Mouse (Mus musculus): ENCODE measurements around the gene Poc1a. TPM values are rescaled to one million over a fixed set of nuclear protein-coding genes. Genes with fewer than 3 reads are reported as not detected.

Poc1a gene
- total RNA-seq, 2 experiments from 2014 or later: 3.7 to 5.2 TPM

GRCm38 (mm10) chr9:106338462-106339172 is 57.8 kb downstream of the Poc1a start:
- DNase-seq: no peak

GRCm38 (mm10) chr9:106339173-106339558 is 58.3 kb downstream of the Poc1a start:
- DNase-seq: no peak

GRCm38 (mm10) chr9:106339730-106340129 is 58.9 kb downstream of the Poc1a start:
- DNase-seq: no peak

- DNase-seq: no peak
Observed at GRCm38 (mm10) chr9:106340501-106341312, 59.8 kb downstream of the Poc1a start.

GRCm38 (mm10) chr9:106341313-106341686 is 60.4 kb downstream of the Poc1a start:
- DNase-seq: no peak

GRCm38 (mm10) chr9:106342573-106342972 is 61.7 kb downstream of the Poc1a start:
- DNase-seq: no peak

- peak; percentile 74 for DNase-seq
Observed at GRCm38 (mm10) chr9:106345167-106345566, 64.3 kb downstream of the Poc1a start.

- no peak for DNase-seq
Observed at GRCm38 (mm10) chr9:106345630-106346029, 64.8 kb downstream of the Poc1a start.

GRCm38 (mm10) chr9:106348281-106348680 is 67.4 kb downstream of the Poc1a start:
- DNase-seq: no peak

GRCm38 (mm10) chr9:106349075-106349474 is 68.2 kb downstream of the Poc1a start:
- DNase-seq: no peak

GRCm38 (mm10) chr9:106351178-106351577 is 70.3 kb downstream of the Poc1a start:
- no peak for DNase-seq

- no peak for DNase-seq
Observed at GRCm38 (mm10) chr9:106353779-106354178, 72.9 kb downstream of the Poc1a start.

GRCm38 (mm10) chr9:106354810-106355209 is 73.9 kb downstream of the Poc1a start:
- no peak for DNase-seq

- no peak for DNase-seq
Observed at GRCm38 (mm10) chr9:106355217-106355974, 74.5 kb downstream of the Poc1a start.

- no peak for DNase-seq
Observed at GRCm38 (mm10) chr9:106355975-106356286, 75.1 kb downstream of the Poc1a start.

- DNase-seq: no peak
Observed at GRCm38 (mm10) chr9:106356323-106356844, 75.5 kb downstream of the Poc1a start.

- no peak for DNase-seq
Observed at GRCm38 (mm10) chr9:106357167-106357566, 76.3 kb downstream of the Poc1a start.

GRCm38 (mm10) chr9:106359297-106359696 is 78.4 kb downstream of the Poc1a start:
- no peak for DNase-seq

GRCm38 (mm10) chr9:106361140-106361539 is 80.3 kb downstream of the Poc1a start:
- DNase-seq: no peak

GRCm38 (mm10) chr9:106365333-106365732 is 84.5 kb downstream of the Poc1a start:
- no peak for DNase-seq

- DNase-seq: no peak
Observed at GRCm38 (mm10) chr9:106366188-106366587, 85.3 kb downstream of the Poc1a start.

- DNase-seq: no peak
Observed at GRCm38 (mm10) chr9:106367001-106367400, 86.1 kb downstream of the Poc1a start.

- peak; percentile 96 for DNase-seq
Observed at GRCm38 (mm10) chr9:106367592-106368111, 86.8 kb downstream of the Poc1a start.
